Mouse (Mus musculus): Measurements from ENCODE around the gene Ei24. TPM values are rescaled to one million over a fixed set of nuclear protein-coding genes. Genes with fewer than 3 reads are reported as not detected.

Gene Ei24
- polyA plus RNA-seq (2015; fragmentation: Nextera tagmentation; extraction: Ambion mirVana): 98.9 and 101 TPM in 2 replicates

- WGBS: 0% methylated on average over 63 of the region's 66 CpGs
- Histone ChIP-seq H3K27ac (ENCODE audit: low read length) (peak within 1 kb of the TSS; percentile 70), H3K27me3 (ENCODE audit: control insufficient read depth, insufficient read depth, low read depth, low read length) (no peaks in the 10 kb centered on the region), H3K9me3 (ENCODE audit: control insufficient read depth, low read length) (no peaks in the 10 kb centered on the region), H3K4me2 (ENCODE audit: low read depth, low read length) (peak within 1 kb of the TSS; percentile 73), H3K4me1 (replicated peaks; ENCODE audit: control insufficient read depth, insufficient read depth, low read length) (peaks cover 8% of the 10 kb centered on the region), H3K9ac (ENCODE audit: low read length) (peak within 1 kb of the TSS; percentile 99), H3K36me3 (ENCODE audit: control insufficient read depth, insufficient read depth, low read length) (peaks cover 2% of the 10 kb centered on the region; the same call in 1 of the 2 replicates), H3K4me3 (ENCODE audit: low read length) (peak within 1 kb of the TSS; percentile 97)
- peak; percentile 100 for ATAC-seq (ENCODE audit: low read depth)
Measured at GRCm38 (mm10) chr9:36796781-36797555, at the start of gene Ei24. Ei24 (minus strand) TSS chr9:36797393.

DNA sequence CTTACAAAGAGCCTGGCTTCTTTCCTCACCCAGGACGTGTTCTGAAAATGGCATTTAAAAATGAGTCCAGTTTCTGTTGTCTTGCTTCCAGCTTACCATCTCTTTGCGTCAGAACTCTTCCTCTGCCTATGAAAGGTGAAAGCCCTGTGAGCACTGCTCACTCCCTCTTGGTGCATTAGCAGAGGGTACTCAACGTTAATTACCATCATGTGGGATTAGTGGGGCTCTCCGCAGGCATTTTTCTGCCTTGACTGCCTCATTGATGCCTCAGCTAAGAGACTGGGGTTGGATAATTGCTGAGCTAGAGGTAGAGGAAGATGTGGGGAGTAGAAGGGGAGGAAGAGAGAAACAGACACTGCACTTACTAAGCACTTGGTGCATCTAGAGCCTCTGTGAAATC is 49.2 kb upstream of the Ei24 start:
- Histone ChIP-seq H3K36me3 (ENCODE audit: control insufficient read depth, insufficient read depth, low read length) (no peaks in the 10 kb centered on the region), H3K4me1 (replicated peaks; ENCODE audit: control insufficient read depth, insufficient read depth, low read length) (no peaks in the 10 kb centered on the region), H3K4me3 (ENCODE audit: low read length) (no peak overlapping the region), H3K9me3 (ENCODE audit: control insufficient read depth, low read length) (no peaks in the 10 kb centered on the region), H3K4me2 (ENCODE audit: low read depth, low read length) (no peak overlapping the region), H3K9ac (ENCODE audit: low read length) (no peak overlapping the region), H3K27ac (ENCODE audit: low read length) (no peak overlapping the region), H3K27me3 (ENCODE audit: control insufficient read depth, insufficient read depth, low read depth, low read length) (no peaks in the 10 kb centered on the region)
- ATAC-seq (ENCODE audit: low read depth): no peak
- 52% methylated on average over 4 of the region's 4 CpGs for WGBS

GRCm38 (mm10) chr9:36833914-36834313 is 36.7 kb upstream of the Ei24 start:
- Histone ChIP-seq H3K4me2 (ENCODE audit: low read depth, low read length) (no peak overlapping the region), H3K9me3 (ENCODE audit: control insufficient read depth, low read length) (no peaks in the 10 kb centered on the region), H3K36me3 (ENCODE audit: control insufficient read depth, insufficient read depth, low read length) (no peaks in the 10 kb centered on the region), H3K27me3 (ENCODE audit: control insufficient read depth, insufficient read depth, low read depth, low read length) (peaks cover 18% of the 10 kb centered on the region), H3K9ac (ENCODE audit: low read length) (no peak overlapping the region), H3K4me1 (replicated peaks; ENCODE audit: control insufficient read depth, insufficient read depth, low read length) (peaks cover 3% of the 10 kb centered on the region; the same call in 1 of the 2 replicates), H3K27ac (ENCODE audit: low read length) (no peak overlapping the region), H3K4me3 (ENCODE audit: low read length) (no peak overlapping the region)
- 38% methylated on average over 3 of the region's 3 CpGs for WGBS
- ATAC-seq (ENCODE audit: low read depth): no peak

- Histone ChIP-seq H3K36me3 (ENCODE audit: control insufficient read depth, insufficient read depth, low read length) (no peaks in the 10 kb centered on the region), H3K9ac (ENCODE audit: low read length) (peak overlapping the region; percentile 58), H3K4me3 (ENCODE audit: low read length) (peak overlapping the region; percentile 53), H3K4me2 (ENCODE audit: low read depth, low read length) (peak overlapping the region; percentile 89), H3K9me3 (ENCODE audit: control insufficient read depth, low read length) (no peaks in the 10 kb centered on the region), H3K27me3 (ENCODE audit: control insufficient read depth, insufficient read depth, low read depth, low read length) (peaks cover 18% of the 10 kb centered on the region), H3K27ac (ENCODE audit: low read length) (no peak overlapping the region), H3K4me1 (replicated peaks; ENCODE audit: control insufficient read depth, insufficient read depth, low read length) (peaks cover 3% of the 10 kb centered on the region; the same call in 1 of the 2 replicates)
- WGBS: 3% methylated on average over 30 of the region's 31 CpGs
- ATAC-seq (ENCODE audit: low read depth): peak; percentile 28
Measured at GRCm38 (mm10) chr9:36833043-36833881, 36.1 kb upstream of the Ei24 start.

DNA sequence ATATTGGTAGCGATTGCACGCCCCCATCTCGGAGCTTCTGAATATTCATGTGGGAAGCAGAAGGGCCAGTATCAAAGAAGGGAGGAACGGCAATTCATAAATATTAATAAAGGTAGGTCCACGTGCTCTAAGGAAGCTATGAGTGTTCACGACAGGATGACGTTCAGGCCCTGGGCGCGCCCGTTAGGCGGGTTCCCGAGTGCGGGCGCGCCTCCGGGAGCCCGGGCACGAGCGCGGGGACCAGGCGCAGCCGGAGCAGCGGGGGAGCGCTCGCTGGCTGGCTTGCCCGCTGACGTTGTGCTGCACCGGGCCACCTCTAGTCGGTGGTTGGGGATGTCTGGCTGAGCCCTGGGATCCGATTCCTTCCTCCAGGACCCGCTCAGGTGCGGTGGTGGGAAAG is 35.3 kb upstream of the Ei24 start:
- 1% methylated on average over 31 of the region's 32 CpGs for WGBS
- Histone ChIP-seq H3K4me1 (replicated peaks; ENCODE audit: control insufficient read depth, insufficient read depth, low read length) (peaks cover 3% of the 10 kb centered on the region; the same call in 1 of the 2 replicates), H3K4me3 (ENCODE audit: low read length) (peak overlapping the region; percentile 53), H3K36me3 (ENCODE audit: control insufficient read depth, insufficient read depth, low read length) (no peaks in the 10 kb centered on the region), H3K27ac (ENCODE audit: low read length) (no peak overlapping the region), H3K4me2 (ENCODE audit: low read depth, low read length) (peak overlapping the region; percentile 89), H3K9ac (ENCODE audit: low read length) (peak overlapping the region; percentile 58), H3K9me3 (ENCODE audit: control insufficient read depth, low read length) (no peaks in the 10 kb centered on the region), H3K27me3 (ENCODE audit: control insufficient read depth, insufficient read depth, low read depth, low read length) (peaks cover 18% of the 10 kb centered on the region)
- peak; percentile 85 for ATAC-seq (ENCODE audit: low read depth)

DNA sequence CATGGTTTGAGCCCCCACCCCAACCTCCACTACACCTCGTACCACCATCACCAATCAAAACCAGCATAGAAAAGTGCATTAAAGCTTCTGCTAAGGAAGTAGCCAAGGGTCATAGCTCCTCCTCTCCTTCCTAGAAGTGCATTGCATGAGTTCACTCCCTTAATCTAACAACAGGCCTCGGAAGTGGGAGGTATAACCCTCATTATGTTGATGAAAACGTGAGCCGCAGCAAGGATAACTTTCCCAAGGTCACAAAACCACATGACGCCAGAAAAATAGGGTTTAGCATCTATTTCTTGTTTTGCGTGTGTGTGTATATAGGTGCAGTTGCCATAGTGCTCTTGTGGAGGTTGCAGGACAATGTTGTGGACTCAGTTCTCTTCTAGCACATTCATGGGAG is 34.2 kb upstream of the Ei24 start:
- H3K4me3 ChIP-seq (ENCODE audit: low read length): no peak overlapping the region
- no peak for ATAC-seq (ENCODE audit: low read depth)

GRCm38 (mm10) chr9:36826612-36827363 is 29.6 kb upstream of the Ei24 start:
- H3K9me3 ChIP-seq (ENCODE audit: control insufficient read depth, low read length): no peaks in the 10 kb centered on the region
- H3K4me2 ChIP-seq (ENCODE audit: low read depth, low read length): no peak overlapping the region
- H3K27me3 ChIP-seq (ENCODE audit: control insufficient read depth, insufficient read depth, low read depth, low read length): peaks cover 3% of the 10 kb centered on the region; the same call in 1 of the 2 replicates
- H3K4me3 ChIP-seq (ENCODE audit: low read length): no peak overlapping the region
- no peaks in the 10 kb centered on the region; the same call in none of the 2 replicates for H3K4me1 ChIP-seq (replicated peaks; ENCODE audit: control insufficient read depth, insufficient read depth, low read length)
- ATAC-seq (ENCODE audit: low read depth): no peak
- no peak overlapping the region for H3K27ac ChIP-seq (ENCODE audit: low read length)
- no peaks in the 10 kb centered on the region for H3K36me3 ChIP-seq (ENCODE audit: control insufficient read depth, insufficient read depth, low read length)
- no peak overlapping the region for H3K9ac ChIP-seq (ENCODE audit: low read length)
- WGBS: 52% methylated on average over 2 of the region's 2 CpGs

More for the DNA sequence above, 34.2 kb upstream of the Ei24 start:
- Histone ChIP-seq H3K27ac (ENCODE audit: low read length) (no peak overlapping the region), H3K9ac (ENCODE audit: low read length) (no peak overlapping the region), H3K36me3 (ENCODE audit: control insufficient read depth, insufficient read depth, low read length) (no peaks in the 10 kb centered on the region), H3K9me3 (ENCODE audit: control insufficient read depth, low read length) (no peaks in the 10 kb centered on the region), H3K4me2 (ENCODE audit: low read depth, low read length) (no peak overlapping the region), H3K27me3 (ENCODE audit: control insufficient read depth, insufficient read depth, low read depth, low read length) (peaks cover 18% of the 10 kb centered on the region), H3K4me1 (replicated peaks; ENCODE audit: control insufficient read depth, insufficient read depth, low read length) (peaks cover 3% of the 10 kb centered on the region; the same call in 1 of the 2 replicates)
- WGBS: 71% methylated on average over 6 of the region's 6 CpGs

- H3K27ac ChIP-seq (ENCODE audit: low read length): no peak overlapping the region
Measured at GRCm38 (mm10) chr9:36822024-36822423, 24.8 kb upstream of the Ei24 start.

More at GRCm38 (mm10) chr9:36822024-36822423, 24.8 kb upstream of the Ei24 start:
- WGBS: 43% methylated on average over 2 of the region's 2 CpGs
- Histone ChIP-seq H3K4me1 (replicated peaks; ENCODE audit: control insufficient read depth, insufficient read depth, low read length) (peaks cover 6% of the 10 kb centered on the region), H3K9ac (ENCODE audit: low read length) (no peak overlapping the region), H3K9me3 (ENCODE audit: control insufficient read depth, low read length) (no peaks in the 10 kb centered on the region), H3K27me3 (ENCODE audit: control insufficient read depth, insufficient read depth, low read depth, low read length) (no peaks in the 10 kb centered on the region), H3K4me3 (ENCODE audit: low read length) (no peak overlapping the region), H3K4me2 (ENCODE audit: low read depth, low read length) (no peak overlapping the region), H3K36me3 (ENCODE audit: control insufficient read depth, insufficient read depth, low read length) (no peaks in the 10 kb centered on the region)
- ATAC-seq (ENCODE audit: low read depth): no peak

Measured in lung, embryonic 16.5 days (tissue).